Mouse (Mus musculus): ENCODE results near the gene Abcb5. TPM values are rescaled to one million over a fixed set of nuclear protein-coding genes. Genes with fewer than 3 reads are reported as not detected.

The Abcb5 gene
- total and polyA plus RNA-seq, 3 experiments = not detected

- H3K79me2 ChIP-seq (replicated peaks; ENCODE audit: control insufficient read depth, extremely low read depth, insufficient read depth, poor library complexity, severe bottlenecking) = no peaks in the 10 kb centered on the region
- H3K27ac ChIP-seq (ENCODE audit: insufficient read depth, low read depth) = no peak overlapping the region
- H3K4me3 ChIP-seq (replicated peaks in 1 of 3; ENCODE audit: low read depth in 2 of 3, low read length in 2 of 3, poor library complexity in 1 of 3) = no peak overlapping the region
- DNase-seq (ENCODE audit: extremely low read depth) = no peak
- no peaks in the 10 kb centered on the region for H3K36me3 ChIP-seq (replicated peaks in 1 of 2; ENCODE audit: control insufficient read depth in 1 of 2, insufficient read depth in 1 of 2, low read length in 1 of 2)
- no peaks in the 10 kb centered on the region for H3K27me3 ChIP-seq (replicated peaks)
- H3K9me3 ChIP-seq (replicated peaks; ENCODE audit: low read length) = peaks cover 22% of the 10 kb centered on the region
- no peak overlapping the region for H3K9ac ChIP-seq (ENCODE audit: insufficient read depth, low read depth)
- no peak overlapping the region for H3K4me2 ChIP-seq (ENCODE audit: insufficient read depth, low read depth, poor library complexity, severe bottlenecking)
- TF ChIP-seq MAX (IDR thresholded peaks at IDR 0.05; ENCODE audit: low read length) (no peak), ZC3H11A (IDR thresholded peaks at IDR 0.05; ENCODE audit: low read depth, low read length) (no peak)
- peaks cover 0 to 2% of the 10 kb centered on the region in 2 experiments; a peak in 1 of 4 replicates for H3K4me1 ChIP-seq (ENCODE audit: control insufficient read depth in 1 of 2, insufficient read depth in 2 of 2)
- dilution Hi-C loops (cut with MboI; ENCODE audit: extremely low pct_ligation_motif_present, extremely low pct_unique_long_range_greater_than_20kb, low sequenced_read_pairs) = no loop called here
- in situ Hi-C loops (cut with MboI; ENCODE audit: low pct_ligation_motif_present, low pct_unique_long_range_greater_than_20kb, low sequenced_read_pairs) = loop anchor here (25.0 kb wide), 1 partner anchor 864 kb away; no protein-coding TSS in a partner anchor
Measured at GRCm38 (mm10) chr12:118850851-118851410, 115.3 kb downstream of the Abcb5 start.

DNA sequence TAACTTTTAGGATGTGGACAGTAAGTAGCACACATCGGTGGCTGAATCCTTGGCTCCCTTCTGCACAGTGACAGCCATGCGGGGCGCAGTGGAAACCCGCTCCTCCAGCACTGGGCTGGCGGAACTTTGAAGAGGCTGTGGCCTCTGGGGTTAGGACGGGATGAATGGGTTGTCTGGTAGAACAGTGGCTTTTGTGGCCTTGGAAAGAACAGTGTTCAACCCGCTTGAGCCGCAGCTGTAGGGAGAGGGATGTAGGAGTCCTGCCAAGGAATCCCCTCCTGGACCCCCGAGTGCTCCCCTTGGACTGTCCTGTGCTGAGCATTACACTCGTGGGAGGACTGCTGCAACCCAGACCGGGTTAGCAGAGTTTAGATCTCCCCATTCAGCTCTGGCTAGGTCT, 116.2 kb downstream of the Abcb5 start:
- Histone ChIP-seq H3K4me3 (replicated peaks in 1 of 3; ENCODE audit: low read depth in 2 of 3, low read length in 2 of 3, poor library complexity in 1 of 3) (no peak overlapping the region), H3K79me2 (replicated peaks; ENCODE audit: control insufficient read depth, extremely low read depth, insufficient read depth, poor library complexity, severe bottlenecking) (no peaks in the 10 kb centered on the region), H3K36me3 (replicated peaks in 1 of 2; ENCODE audit: control insufficient read depth in 1 of 2, insufficient read depth in 1 of 2, low read length in 1 of 2) (no peaks in the 10 kb centered on the region), H3K4me2 (ENCODE audit: insufficient read depth, low read depth, poor library complexity, severe bottlenecking) (no peak overlapping the region), H3K4me1 (ENCODE audit: control insufficient read depth in 1 of 2, insufficient read depth in 2 of 2) (no peaks in the 10 kb centered on the region), H3K27ac (ENCODE audit: insufficient read depth, low read depth) (no peak overlapping the region), H3K9me3 (replicated peaks; ENCODE audit: low read length) (peaks cover 22% of the 10 kb centered on the region), H3K9ac (ENCODE audit: insufficient read depth, low read depth) (no peak overlapping the region), H3K27me3 (replicated peaks) (no peaks in the 10 kb centered on the region)
- dilution Hi-C loops (cut with MboI; ENCODE audit: extremely low pct_ligation_motif_present, extremely low pct_unique_long_range_greater_than_20kb, low sequenced_read_pairs) (no loop called here), in situ Hi-C loops (cut with MboI; ENCODE audit: low pct_ligation_motif_present, low pct_unique_long_range_greater_than_20kb, low sequenced_read_pairs) (loop anchor here (25.0 kb wide), 1 partner anchor 863 kb away; no protein-coding TSS in a partner anchor)
- no peak for TF ChIP-seq BHLHE40 (IDR thresholded peaks at IDR 0.05; ENCODE audit: low read depth, low read length)
- no peak for TF ChIP-seq NRF1 (IDR thresholded peaks at IDR 0.05; ENCODE audit: low read depth, low read length)
- TF ChIP-seq MXI1 (IDR thresholded peaks at IDR 0.05; ENCODE audit: low read depth, low read length) = no peak
- TF ChIP-seq GABPA (IDR thresholded peaks at IDR 0.05; ENCODE audit: insufficient replicate concordance, low read depth, low read length) = no peak
- TF ChIP-seq CHD2 (IDR thresholded peaks at IDR 0.05; ENCODE audit: low read length) = no peak
- no peak for TF ChIP-seq MEF2A (IDR thresholded peaks at IDR 0.05; ENCODE audit: borderline replicate concordance, low read depth, low read length)
- no peak for TF ChIP-seq ELF1 (IDR thresholded peaks at IDR 0.05; ENCODE audit: low read depth, low read length)
- TF ChIP-seq ZC3H11A (IDR thresholded peaks at IDR 0.05; ENCODE audit: low read depth, low read length) = no peak
- TF ChIP-seq USF1 (IDR thresholded peaks at IDR 0.05; ENCODE audit: low read depth, low read length) = no peak
- TF ChIP-seq HCFC1 (IDR thresholded peaks at IDR 0.05; ENCODE audit: low read depth, low read length) = no peak
- TF ChIP-seq MAX (IDR thresholded peaks at IDR 0.05; ENCODE audit: low read length) = no peak
- TF ChIP-seq ZNF384 (IDR thresholded peaks at IDR 0.05; ENCODE audit: low read depth, low read length) = no peak
- no peak for TF ChIP-seq IRF4 (IDR thresholded peaks at IDR 0.05; ENCODE audit: low read depth, low read length)
- DNase-seq (ENCODE audit: extremely low read depth) = no peak
